Mouse (Mus musculus) adrenal gland, adult (tissue): ENCODE measurements at regions not wholly inside any gene's neighbourhood (a gene's known extent, or its start where the extent isn't known, plus 50 kb on each side); places are given as distances from the start of the nearest gene placed in this dataset.
A peak's percentile ranks its signal among the peaks of the same experiment; 100 is the strongest.
"Not testable (repeated sequence)": the region's sequence is repeated elsewhere in the genome, so short reads cannot be mapped to it uniquely, and the experiment has no call there.

Experiments used
- DNase-seq, 2 experiments: peaks; one replicate each; pipeline ENCODE4 v3.0.0; 2022 to 2023; ENCODE audit warnings: low spot score in 1 of 2; ENCODE audit not compliant: inconsistent age in 2 of 2

- no peak for DNase-seq
Observed at GRCm38 (mm10) chr10:20891426-20891825, 60.9 kb upstream of the Ahi1 start.

GRCm38 (mm10) chr10:20883618-20884017 lies 68.7 kb upstream of the Ahi1 start:
- no peak for DNase-seq

DNA sequence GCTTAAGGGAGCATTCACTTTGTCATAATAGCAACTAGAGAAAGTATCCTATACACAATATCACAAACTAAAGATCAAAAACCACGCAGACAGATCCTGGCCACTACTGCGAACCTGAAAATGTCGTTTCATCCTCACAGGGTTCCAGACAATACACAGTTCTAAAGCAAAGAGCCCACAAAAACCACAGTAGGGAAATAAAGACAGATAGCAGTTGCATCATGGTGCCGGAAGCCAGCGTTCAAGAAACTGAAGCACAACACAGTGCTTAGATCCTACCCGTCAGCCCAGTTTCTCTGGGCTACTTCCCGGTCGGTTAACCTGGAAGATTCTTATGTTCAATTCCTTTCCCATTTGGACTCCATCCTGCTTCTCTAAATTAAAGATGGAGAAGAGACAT lies 69.7 kb upstream of the Ahi1 start:
- no peak for DNase-seq

GRCm38 (mm10) chr10:20880251-20880650 lies 72.1 kb upstream of the Ahi1 start:
- no peak for DNase-seq

DNA sequence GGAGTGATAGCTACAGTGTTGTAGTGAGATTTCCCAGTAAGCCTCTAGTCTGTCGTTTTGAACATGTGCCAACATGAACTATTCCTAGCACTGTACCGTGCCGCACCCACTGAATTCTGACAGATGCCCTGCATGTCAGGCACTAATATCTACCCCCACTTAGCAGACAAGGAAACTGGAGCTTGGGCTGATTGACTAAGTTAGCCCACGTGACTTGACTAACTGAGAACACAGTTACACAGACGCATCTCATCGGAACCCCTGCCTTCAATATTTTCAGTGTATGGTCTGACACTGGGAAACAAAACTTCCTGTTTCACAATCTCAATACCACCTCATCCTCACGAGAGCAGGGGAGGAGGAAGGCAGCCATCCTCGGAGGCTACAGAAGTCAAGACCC lies 72.9 kb upstream of the Ahi1 start:
- DNase-seq = no peak

DNA sequence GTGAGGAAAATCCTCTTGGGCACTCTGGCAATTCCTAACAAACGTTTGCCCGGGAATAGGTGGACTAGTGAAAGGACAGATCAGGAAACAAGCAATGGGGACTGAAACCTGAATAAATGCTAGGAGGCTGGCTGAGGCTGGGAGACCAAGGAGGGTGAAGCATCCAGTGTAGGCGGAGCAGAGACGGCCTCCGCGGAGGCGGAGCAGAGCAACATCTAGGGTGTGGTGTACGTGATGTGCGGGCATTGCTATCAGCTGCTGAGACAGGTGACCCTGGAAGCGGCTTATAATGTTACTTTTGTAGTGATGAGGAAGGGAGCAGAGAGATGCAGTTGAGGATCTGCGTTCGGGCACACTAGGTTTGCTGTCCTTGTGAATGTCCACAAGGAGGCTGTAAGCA lies 85.3 kb upstream of the Ahi1 start:
- no peak for DNase-seq

DNA sequence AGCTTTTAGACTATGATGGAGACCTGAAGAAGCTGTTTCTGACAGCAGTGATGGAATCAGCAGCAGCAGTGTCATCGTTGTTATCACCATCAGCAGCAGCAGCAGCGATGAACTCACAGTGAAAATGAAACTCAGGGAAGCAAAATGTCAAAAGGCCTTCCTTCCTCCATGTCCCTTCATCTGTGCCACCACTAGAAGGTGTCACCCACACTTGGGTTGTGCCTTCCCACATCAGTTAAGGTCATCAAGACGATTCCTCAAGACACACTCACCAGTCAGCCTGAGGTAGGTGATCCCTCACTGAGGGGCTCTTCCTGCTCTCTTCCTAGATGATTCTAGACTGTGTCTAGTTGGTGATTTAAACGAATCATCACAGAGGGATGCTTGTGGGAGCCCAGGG lies 87.3 kb upstream of the Ahi1 start:
- DNase-seq = no peak

DNA sequence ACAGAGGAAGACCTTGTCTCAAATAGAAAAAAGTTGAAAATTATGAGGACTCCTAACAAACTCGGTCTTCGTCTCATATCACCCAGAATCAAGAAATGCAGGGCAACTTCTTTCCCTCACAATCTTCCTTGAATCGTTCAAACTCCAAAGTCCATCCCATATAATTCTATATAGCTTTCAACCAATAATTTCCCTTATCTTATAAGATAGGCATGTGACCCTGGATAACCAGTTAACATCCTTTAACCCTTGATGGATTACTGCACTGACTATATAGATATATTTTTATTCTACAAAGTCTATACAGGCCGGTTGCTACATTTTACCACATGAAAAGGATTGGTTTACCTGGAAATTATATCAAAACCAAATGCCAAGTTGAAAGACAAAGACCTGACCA lies 94.9 kb upstream of the Ahi1 start:
- DNase-seq = no peak

DNA sequence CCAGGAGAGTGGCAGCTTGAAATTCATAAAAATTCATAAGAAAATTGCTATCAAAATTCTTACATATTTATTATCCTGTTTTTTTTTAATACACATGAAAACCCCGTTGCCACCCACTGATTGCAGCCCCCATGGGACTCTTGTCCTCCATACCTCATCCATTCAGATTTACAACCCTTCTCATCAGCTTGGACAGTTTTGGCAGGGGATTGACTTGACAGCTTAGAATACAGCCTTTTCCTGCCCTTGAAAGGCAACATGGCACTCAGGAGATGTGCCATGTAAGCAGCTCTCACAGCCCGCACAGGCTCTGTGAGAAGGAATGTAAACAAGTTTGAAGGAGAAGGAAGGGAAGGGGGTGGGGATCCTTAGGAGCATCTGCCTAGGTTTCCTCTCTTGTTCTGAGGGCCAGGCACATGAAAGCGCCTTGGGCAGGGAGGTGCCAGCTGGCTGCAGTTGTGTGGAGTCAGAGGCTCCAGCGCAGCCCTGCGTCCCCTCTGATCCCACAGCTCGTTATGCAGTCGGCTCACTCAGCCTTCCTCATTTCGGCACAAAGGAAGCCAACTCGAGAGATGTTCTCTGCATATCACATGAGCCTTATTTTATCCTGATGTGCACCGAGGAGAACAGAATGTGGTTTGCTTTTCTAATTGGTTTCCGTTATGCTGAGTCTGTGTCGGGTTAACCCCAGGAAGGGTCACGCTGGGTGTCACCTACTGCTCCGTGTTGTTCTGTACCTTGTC lies 97.6 kb upstream of the Ahi1 start:
- peak; percentile 4 to 31 for DNase-seq

DNA sequence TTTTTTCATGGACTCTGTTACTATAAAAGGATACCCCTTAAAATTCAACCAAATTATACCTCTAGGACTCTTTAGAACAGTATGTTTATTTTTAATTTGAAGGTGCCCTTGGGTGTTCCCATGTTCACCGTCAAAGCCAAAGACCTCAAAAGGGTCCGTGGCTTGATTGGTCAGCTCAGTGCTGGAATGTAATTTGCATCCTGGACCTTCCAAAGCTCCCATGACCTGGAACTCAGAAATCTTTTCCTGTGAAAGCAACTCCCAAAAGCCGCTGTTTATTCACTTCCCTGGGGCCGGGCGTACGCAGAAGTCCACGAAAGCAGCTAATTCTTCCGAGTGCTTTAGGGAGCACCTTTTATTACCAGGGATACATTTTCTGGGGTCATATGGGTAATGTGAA lies 105.1 kb upstream of the Ahi1 start:
- DNase-seq = no peak

DNA sequence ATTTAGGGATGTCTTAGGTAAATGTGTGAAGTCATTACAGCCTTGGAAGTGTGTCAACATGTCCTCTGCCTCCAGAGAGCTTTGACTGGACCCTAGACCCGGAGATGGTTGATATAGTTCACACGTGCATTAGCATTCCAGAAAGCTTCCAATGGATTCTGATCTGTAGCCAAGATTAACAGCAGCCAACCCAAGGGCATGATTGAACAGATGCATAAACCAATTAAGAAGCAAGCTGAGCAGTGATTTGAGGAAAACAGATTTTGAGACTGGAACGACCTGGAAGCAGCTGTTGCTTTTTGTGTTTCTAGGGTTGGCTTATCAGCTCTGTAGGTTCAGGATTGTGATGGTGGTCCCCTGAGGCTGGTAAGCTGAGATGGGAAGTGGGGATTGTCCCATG lies 109.1 kb upstream of the Ahi1 start:
- no peak for DNase-seq

DNA sequence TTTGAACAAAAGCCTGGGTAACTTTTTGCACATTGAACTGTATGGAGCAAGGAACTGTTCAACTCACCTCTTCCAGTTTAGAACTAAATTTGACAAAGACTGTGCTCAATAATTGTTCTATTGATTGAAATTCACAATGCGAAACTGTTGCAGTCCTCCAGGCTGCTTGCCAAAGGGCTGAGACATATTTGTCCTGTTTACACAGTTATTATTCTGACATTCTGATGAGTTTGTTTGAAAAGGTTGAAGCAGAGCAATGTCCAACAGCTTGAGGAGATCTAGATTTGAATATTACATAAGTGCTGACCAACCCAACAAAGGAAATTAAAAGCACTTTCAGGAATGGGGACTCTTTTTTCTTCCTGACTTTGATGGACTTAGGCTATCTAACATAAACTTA lies 110.2 kb upstream of the Ahi1 start:
- no peak for DNase-seq

- no peak for DNase-seq
Observed at GRCm38 (mm10) chr10:20841430-20842040, 110.8 kb upstream of the Ahi1 start.

DNA sequence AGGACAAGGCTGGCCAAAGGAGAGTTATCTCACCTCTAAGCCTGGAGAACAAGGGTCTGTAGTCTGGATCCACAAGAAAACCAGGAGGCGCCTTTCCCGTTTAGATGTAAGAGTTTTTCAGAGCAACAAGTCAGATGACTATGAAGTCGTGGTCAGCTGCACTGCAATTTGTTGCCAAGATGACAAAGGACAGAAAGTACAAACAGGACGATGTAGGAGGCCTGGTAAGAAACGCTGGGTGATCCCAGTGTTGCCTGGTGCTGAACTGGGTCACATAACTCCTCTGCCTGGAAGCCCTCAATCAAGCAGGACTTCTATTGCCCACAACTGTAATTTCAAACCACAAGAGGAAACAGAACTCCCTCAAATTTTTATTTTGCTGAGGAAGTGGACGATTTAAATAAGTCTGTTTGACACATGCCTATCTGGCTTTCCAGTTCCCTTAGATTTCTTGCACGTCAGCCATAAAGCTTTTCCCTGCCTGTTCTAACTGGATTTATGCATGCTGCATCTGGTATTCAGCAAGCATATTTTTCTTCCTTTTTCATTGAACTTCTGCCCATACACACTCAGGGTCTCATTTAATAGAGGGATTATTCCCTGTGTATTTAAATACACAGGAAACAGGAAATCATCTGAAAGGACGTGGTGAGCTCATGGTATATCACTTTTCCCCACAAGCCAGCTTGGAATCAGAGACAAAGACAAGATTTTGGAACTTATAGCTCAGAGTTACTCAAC lies 113.5 kb upstream of the Ahi1 start:
- no peak for DNase-seq

DNA sequence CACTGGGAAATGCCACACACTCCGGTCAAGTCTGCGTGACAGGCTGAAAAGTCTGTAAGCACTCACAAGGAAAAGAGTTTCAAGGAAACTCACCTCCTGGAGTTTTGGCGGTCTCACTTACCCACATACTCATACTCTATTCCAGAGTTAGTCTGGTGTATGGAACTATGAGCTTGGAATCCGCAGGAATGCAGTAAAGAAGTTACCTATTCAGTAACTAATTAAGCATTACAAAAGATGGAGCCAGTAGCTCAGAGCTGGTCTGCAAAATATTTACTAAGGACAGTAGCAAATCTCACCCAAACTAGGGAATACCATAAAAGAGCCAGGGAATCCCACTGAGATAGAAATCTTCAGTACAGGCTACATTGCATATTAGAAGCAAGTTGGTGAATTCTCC lies 111.9 kb upstream of the Pde7b start:
- DNase-seq = not testable (repeated sequence)

DNA sequence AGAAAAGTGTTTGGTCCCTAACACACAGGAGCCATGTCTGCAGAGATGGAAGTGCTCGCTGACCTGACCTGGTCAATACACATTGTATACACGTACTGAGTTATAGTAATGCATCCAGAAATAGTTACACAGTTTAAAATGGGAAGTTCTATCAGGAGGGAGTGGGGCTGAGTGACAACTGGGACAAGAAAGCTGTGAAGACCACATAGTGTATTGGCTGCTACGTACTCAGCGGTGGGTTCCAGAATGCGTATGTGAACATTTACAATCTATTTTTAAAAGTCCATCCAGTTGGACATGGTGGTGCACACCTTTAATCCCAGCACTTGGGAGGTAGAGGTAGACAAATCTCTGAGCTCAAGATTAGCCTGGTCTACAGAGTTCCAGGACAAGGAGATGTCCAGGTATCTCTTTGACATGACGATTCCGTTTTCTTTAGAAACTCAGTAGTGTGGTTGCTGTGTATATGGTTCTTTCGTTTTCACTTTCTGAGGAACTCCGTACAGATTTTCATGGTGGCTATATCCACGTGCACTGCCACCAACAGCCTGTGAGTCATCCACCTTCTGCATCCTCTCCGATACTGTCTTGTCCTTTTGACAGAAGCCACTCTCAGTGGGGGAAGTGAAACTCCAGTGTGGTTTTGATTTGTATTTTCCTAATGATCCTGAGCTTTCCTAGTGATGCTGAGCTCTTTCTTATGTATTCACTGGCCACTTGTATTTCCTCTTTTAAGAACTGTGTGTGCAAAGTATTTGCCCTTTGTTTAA lies 110.1 kb upstream of the Pde7b start:
- peak in 1 of 2 experiments; percentile 7 for DNase-seq

DNA sequence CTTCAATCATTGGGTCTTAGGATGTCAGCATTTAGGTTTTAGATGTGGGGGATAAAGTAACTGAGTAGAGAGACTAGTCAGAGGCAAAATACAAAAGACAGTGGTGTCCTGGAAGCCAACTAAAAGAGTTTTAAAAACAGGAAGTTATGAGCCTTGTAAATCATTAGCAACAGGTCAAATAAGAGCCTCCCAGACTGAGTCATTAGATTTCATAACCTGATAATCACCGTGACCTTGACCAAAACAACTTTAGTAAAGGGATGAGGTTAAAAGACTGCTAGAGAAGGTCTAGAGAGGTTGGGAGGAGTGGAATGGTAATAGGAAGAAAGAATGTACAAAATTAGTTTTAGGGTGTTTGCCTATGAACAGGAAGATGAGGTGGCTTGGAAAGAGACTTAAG lies 103.4 kb upstream of the Pde7b start:
- DNase-seq = peak in 1 of 2 experiments; percentile 75

DNA sequence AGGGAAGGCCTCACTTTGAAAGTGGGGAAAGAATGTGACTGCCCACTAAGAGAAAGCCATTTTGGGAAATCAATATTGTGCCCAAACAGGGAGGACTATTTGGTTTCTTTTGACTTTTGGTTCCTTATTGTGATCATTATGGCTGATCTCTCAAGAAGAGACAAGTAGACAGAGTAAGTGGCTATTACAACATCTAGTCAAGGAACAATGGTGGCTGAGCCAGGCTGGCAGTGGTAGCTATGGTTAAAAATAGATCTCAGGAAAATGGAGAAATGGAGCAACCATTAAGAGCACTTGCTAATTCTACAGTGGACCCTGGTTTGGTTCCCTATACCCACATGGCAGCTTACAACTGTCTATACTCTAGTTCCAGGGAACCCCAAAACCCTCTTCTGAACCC lies 102.6 kb upstream of the Pde7b start:
- no peak for DNase-seq

GRCm38 (mm10) chr10:20818548-20818947 lies 93.7 kb upstream of the Pde7b start:
- no peak for DNase-seq

- DNase-seq = no peak
Observed at GRCm38 (mm10) chr10:20799792-20800191, 74.9 kb upstream of the Pde7b start.

DNA sequence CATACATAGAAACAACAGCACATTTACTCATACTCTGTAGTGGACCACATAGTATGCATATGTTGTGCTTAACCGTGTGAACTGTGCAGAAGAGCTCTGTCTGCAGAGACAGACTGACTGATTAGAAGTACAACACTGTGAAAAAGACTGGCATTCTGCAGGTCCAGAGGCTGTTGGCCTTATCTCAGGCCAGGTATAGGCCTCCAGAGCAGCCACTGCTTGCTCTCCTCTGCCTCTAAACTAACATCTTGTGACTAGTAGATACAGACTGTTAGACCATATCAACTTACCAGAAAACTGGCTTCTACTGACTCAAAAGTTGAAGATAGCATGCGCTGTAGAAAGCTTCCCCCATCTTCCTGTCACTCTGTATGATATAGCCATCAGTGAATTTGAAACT lies 73.5 kb upstream of the Pde7b start:
- DNase-seq = no peak

DNA sequence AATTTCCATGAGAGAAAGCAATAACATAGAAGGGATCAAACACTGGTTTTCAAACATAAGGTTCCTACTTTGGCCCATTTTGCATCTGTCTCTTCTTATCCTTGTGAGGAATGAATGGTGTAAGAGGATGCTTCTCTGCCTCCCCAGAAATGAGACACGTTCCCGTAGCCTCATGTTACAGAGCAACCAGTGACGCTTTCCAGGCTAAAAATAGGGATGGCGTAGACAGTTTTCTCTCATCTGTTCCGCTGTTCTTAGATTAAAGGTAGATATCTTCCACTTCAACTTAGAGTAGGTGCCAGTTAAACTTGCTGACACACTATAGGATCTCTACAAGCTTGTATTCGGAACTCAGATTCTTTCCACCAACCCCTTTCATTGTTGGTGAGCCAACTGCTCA lies 69.1 kb upstream of the Pde7b start:
- DNase-seq = no peak
